Mouse (Mus musculus): Measurements from ENCODE around the gene Otog.

Gene Otog

DNA sequence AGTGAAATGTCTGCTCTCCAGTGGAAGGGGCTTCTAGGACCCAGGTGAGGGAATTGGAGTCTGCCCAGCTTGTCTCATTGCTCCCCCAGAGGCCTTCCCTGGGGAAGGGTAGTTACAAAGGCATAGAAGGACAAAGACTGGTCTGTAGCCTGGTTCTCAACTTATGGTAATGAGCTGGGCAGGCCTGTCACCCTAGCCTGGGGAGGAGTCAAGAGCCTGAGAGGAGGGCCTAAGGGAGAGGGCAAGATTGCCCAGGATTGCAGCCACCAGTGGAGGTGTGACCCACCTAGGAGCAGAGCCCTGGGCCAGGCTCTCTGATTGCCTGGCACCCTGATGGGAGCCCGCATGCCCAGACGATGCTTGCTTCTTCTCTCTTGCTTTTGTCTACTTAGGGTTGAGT is at the start of gene Otog:
Gene Otog, plus strand, starts transcription at position 292 of the 400 bp plus-strand sequence.
- no peak for DNase-seq (ENCODE audit: low read depth, low spot score)

DNA sequence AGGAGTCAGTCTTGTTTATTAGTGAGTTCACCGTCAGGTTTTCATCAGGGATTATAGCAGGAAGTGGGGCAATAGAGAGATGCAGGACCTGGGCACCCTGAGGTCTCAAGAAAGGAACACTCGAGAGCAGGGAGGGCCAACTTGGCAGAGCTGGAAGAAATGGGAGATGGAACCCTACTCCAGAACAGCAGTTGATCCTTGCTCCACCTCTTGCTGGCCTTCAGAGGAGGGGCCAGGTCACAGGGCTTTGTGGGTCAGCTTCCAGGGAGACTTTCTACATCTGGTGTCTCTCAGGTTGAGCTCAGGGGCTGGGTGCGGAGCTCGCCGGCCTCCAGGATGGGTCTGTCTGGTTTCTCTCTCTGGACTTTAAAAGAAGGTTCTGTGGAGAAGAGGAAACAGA is 45.4 kb upstream of the Otog start:
- no peak for DNase-seq (ENCODE audit: low read depth, low spot score)

DNA sequence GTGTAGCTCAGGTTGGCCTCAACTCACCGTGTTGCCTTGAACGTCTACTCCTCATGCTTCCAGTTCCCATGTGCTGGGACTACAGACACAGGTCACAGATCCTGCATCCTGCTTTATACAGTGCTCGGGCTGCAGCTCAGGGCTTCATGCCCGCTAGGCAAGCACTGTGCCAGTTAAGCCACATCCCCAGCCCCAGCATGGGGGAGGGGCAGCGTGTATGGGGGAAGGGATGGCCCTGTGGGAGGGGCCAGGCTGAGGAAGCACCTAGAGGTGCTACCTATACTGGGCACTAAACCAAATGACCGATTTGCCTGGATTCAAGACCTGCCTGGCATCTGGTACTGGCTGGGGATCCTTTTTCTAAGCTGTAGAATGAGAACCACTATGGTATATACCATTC is 40.8 kb upstream of the Otog start:
- DNase-seq (ENCODE audit: low read depth, low spot score), result no peak

DNA sequence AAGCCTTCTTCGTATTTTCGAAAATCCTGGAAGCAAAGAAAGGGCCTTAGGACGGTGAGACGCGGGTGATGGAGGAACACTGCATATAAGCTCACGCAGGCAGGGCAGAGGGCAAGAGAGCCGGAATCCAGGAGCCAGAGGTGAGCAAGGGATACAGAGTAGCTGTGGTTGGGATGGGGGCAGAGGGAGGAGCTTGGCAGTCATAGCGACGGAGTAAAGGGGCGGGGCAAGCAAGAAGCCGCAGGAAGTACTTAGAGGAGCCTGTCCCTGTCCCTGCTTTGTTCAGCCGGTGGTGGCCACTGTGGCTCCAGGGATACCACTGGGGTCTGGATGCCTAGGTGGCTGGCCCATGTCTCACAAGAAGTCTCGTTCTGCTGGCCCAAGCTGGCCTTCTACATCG is 39.1 kb upstream of the Otog start:
- peak; percentile 60 for DNase-seq (ENCODE audit: low read depth, low spot score)

DNA sequence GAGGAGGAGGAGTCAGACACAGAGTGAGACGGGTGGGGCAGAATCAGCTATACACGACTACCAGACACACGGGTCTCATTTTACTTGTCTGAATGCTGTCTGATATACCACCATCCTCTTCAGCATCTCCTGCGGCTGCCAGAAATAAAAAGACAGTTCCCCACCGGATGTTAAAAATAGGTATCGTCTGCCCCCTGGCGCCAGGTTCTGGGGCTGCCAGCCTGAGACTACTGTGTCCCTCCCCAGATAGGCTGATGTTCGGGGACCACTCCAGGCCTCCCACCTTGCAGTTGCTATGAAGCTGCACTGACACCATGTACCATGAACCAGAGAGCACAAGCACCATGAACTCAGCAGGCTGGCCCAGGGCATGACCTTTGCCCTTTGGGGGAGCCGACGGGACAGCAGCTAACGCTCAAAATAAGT is 36.7 kb upstream of the Otog start:
- peak; percentile 36 for DNase-seq (ENCODE audit: low read depth, low spot score)

DNA sequence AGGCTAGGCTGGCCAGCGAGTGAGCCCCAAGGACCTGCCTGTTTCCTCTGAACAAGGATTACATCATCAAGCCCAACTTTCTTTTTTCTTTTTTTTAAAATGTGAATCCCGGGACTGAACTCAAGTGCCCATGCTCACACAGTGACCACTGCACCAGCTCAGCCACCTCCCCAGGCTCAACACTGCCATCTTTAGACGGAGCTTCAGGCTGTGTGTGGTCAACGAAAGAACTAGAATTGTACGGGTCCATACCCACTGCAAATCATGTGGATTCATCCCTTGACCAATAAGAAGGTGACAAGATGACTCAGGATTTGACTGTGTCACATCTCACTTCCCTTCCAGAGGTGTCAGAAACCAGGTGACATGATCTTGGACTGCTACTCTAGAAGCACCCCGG is 36.0 kb upstream of the Otog start:
- no peak for DNase-seq (ENCODE audit: low read depth, low spot score)

DNA sequence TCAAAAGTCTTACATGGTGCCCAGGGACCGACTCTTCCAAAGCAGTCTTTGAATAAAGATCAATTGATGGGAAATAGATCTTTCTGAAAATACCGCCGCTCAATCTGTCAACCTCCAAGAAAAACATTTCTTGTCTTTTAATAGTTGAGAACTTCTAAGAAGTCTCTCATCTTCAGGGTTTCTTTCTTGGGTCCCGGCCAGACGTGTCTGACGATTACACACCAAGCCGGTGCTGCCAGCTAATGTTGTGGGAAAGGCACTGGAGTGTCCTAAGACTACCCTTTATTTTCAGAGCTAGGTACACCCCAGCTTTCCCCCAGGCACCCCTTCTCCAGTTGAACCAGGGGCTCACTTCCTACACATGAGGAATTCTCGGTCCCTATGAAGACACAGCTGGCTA is 32.7 kb upstream of the Otog start:
- DNase-seq (ENCODE audit: low read depth, low spot score), result no peak

DNA sequence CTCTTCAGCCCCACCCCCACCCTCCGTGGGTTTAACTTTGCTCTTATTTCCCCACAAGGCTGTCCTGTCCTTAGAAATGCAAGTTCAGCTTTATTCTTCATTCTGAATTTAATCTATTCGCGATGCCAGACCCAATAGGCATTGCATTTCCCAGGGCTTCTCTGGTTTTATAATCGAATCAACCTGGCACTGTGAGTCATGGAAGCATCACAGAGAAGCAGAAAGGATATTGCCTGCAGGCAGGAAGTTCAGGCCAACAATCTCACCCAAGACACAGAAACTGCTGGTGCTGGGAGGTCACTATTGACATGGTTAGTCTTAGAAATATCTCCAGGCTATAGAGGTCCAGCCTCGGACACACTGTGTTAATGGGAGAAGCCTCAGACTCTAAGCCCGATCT is 30.5 kb upstream of the Otog start:
- no peak for DNase-seq (ENCODE audit: low read depth, low spot score)

DNA sequence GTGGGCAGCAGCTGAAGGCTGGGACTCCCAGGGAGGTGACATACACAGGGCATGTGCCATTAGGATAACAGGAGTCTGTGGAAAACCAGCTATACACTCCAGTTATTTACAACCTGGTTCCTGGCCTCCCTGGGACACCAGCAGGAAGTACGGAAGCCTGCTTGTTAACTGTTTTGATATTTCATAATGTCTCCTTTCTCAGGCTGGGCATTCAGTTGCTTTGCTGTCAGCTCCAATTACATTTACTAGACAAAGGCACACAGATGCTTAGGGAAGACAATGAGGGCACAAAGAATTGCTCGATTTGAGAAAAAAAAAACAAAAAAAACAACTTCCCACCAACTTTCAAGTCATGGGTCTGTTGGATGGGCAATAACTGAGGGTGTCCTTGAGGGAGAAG is 24.3 kb upstream of the Otog start:
- no peak for DNase-seq (ENCODE audit: low read depth, low spot score)

DNA sequence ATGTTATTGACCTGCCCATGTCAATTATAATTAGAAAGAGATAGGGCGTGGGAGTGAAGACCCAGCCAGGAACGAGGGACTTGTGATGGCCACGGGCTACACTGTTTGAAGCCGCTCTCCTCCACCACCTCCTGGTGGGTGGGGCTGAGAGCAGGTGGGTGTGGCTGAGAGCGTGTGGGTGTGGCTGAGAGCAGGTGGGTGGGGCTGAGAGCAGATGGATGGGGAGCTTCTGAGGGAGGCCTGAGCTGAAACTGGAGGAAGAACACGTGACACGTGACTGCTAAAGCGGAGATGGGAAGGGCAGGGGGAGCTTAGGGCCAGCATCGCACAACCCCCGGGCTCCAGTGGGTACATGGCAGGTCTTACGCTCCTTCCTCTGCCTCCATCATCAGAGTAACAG is 22.4 kb upstream of the Otog start:
- DNase-seq (ENCODE audit: low read depth, low spot score), result peak; percentile 52

DNA sequence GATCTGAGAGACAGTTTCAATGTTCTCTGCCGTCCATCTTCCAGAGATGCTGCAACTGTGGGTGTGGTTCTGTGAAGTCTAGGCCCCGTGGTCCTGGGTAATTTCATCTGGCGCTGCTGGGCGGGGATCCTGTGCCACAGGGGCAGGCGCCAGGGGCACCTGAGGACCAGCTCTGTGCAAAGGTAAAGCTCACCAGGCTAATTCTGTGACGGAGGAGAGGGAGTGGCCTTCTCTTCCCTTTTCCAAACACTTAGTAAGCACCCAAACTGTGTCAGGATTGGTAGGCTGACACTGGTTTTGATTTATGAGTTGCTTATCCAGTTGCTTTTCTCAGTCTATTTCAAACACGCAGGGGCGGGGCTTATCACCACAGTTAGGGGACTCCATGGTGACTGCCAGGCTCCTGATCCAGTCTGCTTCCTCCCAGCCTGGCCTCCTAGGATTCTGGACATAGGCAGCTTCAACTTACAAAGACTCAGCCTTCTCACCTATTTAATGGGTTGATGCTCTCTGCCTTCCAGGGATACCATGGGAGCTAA is 20.1 kb upstream of the Otog start:
- DNase-seq (ENCODE audit: low read depth, low spot score), result no peak

DNA sequence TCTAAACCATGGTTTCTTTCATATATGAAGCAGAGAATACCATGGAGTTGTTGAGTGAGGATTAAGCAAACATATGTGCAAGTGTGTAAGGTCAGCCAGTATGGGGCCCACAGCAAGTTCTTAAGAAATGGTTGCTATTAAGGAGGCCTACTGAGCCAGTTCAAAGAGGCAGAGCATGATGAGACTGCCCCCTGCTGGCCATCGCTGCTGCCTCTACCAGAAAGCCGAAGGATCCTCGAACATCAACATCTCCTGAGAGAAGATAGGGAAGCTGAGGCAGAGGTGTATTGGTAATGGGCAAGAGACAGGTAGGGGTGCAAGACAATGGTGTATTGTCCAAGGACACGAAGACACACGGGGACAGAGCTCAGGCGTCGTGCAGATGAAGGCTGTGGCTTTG is 14.5 kb upstream of the Otog start:
- peak; percentile 35 for DNase-seq (ENCODE audit: low read depth, low spot score)

DNA sequence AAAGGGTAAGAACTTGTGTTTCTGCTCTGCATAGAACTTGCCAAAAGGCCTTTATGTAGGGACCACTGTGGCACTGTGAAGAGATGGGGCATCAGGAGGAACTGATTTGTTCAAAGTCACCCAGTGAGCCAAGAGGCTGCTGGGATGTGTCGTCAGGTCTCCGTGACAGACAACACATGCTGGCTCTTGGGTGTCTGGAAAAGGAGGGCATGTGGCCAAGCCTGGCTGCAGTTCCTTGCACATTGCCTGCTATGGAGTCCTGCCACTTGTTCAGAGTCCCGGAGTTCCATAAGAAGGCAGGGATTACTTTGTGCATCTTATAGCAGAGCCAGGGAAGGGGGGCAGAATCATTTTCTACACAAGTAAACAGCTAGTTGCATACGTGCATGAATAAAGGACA is 13.9 kb upstream of the Otog start:
- DNase-seq (ENCODE audit: low read depth, low spot score), result no peak

DNA sequence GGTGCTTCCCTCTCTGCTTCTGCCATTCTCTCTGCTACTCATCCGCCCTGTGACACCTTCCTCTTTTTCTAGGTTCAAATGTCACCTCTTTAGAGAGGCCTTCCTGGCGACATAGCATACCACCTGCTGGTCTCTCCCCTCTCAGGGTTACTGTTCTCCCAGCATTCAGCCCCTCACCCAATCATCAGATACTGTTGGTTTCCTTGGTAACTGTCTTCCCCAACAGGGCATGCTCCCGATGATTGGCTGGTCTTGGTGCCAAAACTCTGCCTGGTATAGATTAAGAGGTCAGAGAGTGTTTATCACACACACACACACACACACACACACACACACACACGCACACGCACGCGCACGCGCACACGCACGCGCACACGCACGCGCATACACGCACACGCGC is 4.8 kb upstream of the Otog start:
- DNase-seq (ENCODE audit: low read depth, low spot score), result peak; percentile 43

DNA sequence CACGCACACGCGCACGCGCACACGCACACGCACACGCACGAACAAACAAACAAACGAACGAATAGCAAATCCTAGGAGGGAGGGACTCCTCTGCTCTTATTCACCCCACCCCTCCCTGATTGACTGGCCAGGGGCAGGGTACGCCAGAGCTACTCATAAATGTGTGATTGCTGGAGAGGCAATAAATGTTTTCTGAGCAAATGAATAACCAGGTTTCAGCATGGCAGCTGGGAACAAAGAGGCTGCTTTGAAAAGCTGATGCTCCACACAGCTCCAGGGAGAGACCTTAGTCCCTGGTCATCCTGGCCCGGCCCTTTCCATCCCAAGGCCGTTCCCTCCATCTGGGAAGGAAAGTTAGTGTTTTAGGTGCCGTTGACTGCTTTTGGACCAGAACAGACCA is 4.4 kb upstream of the Otog start:
- DNase-seq (ENCODE audit: low read depth, low spot score), result no peak

DNA sequence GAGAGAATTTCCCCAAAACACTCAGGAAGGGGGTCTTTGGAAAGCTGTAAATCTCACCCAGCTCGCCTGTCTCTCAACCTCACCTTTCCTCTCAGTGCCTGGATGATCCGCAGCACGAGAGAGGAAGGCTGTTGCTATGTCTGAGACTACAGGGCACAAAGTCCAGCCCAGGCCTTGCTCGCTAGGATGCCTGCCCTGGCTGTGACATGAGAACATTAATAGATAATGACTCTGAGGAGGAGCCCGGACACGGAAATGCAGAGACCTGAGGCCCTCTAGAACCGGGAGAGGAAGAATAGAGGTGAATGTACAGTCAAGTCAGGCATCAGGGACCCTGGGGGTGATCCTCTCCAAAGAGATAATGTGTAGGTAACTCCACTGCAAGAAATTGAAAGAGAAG is 3.6 kb upstream of the Otog start:
- no peak for DNase-seq (ENCODE audit: low read depth, low spot score)

DNA sequence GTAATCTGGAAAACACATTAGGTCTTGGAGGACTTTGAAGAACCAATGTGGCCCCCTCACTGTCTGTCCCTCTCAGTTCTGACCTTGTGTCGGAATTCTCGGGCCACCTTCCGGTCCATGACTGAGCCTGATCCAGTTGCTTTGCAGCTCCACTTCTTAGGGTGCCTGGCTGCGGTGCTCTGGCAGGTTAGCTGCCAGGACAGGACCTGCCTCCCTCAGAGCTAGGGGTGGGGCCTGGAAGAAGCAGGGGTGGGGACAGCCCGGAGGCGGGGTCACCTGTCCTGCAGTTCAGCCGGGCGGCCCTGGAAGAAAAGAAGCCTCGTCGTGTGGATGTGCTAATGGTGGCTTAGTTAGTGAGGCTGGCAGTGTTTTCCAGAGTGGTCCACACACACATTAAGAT is 2.4 kb upstream of the Otog start, which contains the start of gene Ush1c:
Gene Ush1c, minus strand, starts transcription at position 158 of the 400 bp plus-strand sequence.
- peak; percentile 28 for DNase-seq (ENCODE audit: low read depth, low spot score)

DNA sequence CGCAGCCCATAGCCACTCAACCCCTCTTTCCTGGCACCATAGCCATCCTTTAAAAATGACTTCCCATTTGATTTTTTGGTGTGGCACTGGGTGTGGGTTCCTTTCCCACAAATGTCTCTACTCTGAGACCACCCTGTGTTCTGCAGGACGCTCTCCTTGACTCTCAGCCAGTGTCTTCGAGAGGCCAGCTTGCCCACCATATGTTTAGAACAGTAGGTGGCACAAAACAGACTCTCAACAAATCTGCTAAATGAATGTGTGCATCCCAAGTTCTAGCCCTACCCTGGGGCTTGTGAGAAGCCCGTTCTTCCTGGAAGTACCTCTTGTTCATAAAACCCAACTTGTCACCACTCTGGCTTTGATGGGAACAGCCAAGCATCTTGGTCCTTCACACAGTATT is 696 bp upstream of the Otog start:
- DNase-seq (ENCODE audit: low read depth, low spot score), result no peak

DNA sequence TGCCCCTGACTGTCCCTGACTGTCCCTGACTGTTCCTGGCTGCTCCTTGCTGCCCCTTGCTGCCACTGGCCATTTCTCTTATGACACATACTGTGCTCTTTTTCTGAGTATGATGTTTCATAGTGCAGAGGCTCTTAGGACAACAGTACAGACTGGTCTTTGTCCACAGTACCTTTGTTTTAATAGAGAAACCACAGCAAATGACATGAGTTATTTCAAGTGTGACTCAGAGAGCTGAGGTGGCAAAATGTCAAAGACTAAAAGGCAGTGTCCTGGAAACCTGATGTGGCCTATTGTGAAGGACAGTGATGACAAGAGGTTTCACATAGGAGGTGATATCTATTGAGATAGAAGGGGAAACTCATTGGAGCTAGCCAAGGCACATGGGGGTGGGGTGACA is 6.1 kb downstream of the Otog start:
- no peak for DNase-seq (ENCODE audit: low read depth, low spot score)

DNA sequence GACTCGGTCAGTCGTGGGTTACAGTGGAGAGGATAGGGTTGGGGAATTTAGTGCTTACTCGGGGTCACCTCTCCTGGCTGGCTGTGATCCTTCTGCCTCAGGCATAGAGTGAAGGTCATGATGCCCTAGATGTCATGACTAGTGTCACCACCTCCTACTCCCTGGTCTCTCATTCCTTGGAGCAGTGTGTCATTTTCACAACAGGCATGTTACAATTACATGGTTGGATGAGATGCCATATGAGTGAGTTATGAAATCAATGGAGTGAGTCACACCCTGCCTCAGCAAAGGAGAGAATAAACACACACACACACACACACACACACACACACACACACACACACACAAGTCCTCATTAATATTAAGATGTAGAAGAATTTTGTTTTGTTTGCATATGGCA is 6.8 kb downstream of the Otog start:
- DNase-seq (ENCODE audit: low read depth, low spot score), result no peak

DNA sequence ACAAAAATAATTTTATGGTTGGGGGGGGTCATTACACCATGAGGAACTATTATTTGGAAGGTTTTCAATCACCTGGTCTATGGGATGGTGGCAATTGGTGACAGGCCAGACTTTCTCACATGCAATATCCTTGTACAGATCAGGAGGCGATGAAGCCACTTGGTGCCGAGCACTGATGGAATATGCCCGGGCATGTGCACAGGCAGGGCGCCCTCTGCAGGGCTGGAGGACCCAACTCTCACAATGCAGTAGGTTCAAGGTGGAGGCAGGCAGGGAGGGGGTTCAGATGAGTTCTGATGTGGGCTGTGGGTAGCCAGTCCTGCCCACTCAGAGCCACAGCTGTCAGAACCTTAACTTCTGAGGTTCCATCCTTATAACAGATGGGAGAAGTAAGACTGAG is 11.1 kb downstream of the Otog start:
- peak; percentile 42 for DNase-seq (ENCODE audit: low read depth, low spot score)

DNA sequence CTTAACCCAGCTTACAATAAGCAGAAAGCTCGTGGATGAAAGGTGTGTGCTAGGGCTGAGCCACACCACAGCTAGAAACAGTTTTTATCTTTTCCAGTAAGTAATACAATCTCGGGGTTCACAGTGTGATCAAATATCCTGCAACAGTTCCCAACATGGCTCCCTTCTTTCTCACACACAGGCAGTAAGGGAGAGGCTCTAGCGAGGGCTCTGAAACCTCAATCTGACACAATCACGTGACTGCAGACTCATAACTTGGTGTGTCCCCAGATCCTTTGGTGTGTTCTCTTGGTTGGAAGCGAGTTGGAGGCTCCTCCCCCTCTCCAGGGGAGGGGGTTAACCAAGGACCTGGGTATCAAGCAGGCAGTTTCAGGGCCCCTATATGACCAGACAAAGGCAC is 35.4 kb downstream of the Otog start:
- no peak for DNase-seq (ENCODE audit: low read depth, low spot score)

DNA sequence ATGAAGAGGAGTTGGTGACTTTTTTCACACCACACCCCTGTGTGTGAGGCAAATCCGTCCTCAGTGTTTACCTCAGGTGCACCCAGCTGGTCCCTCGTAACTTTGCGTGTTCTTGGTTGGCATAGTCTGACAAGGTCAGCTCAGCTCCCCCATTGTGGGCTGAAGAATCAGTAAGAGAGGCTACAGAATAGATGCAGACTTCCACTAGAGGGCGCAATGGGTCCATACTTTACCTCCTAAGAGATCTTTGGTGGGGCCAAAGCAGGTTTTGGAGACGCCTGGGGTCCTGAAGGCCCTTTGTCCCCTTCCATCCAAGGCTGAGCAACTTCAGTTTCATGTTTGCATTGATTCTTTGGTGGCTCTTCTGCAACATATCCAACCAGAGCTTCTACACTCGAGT is 39.2 kb downstream of the Otog start:
- DNase-seq (ENCODE audit: low read depth, low spot score), result peak; percentile 77

DNA sequence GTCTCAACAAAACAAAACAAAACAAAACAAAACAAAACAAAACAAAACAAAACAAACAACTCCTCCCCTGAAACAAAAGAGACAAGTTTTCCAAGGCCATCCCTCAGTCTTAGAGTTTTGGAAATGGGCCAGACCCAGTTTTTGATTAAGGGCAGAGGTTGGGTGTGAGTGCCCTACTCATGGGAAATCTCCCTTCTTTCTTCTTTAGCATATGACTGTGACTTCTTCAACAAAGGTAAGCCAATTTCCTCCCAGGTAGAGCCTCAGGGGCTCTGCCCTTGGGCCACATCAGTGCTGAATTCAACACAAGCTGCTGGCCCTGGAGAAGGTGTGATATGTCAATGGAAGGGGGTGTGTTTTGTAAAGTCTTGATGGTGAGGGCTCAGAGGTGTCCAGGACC is 40.1 kb downstream of the Otog start:
- DNase-seq (ENCODE audit: low read depth, low spot score), result peak; percentile 24
